Mouse (Mus musculus) lung, postnatal 0 days (tissue): ENCODE results near the gene Vmn1r127. TPM values are rescaled to one million over a fixed set of nuclear protein-coding genes. Genes with fewer than 3 reads are reported as not detected.
"Not testable (repeated sequence)": the region's sequence is repeated elsewhere in the genome, so short reads cannot be mapped to it uniquely, and the experiment has no call there.

Source experiments
- ATAC-seq: fragments of 200-750 bp; cut with Nextera tagmentation; 2 replicates; pipeline ENCODE4 v1.8.0; 2017; ENCODE audit warnings: moderate library complexity
- DNase-seq: peaks from one replicate; pipeline ENCODE4 v3.0.0-alpha.2; 2016; ENCODE audit warnings: low spot score
- H3K27ac ChIP-seq: fragments of 300-500 bp; sonication (generic); 2 replicates; pipeline ENCODE4 v1.5.1; 2014; ENCODE audit warnings: antibody characterized with exemption, mild to moderate bottlenecking, low read length, mixed read lengths
- H3K27me3 ChIP-seq: fragments of 300-500 bp; sonication (generic); replicated peaks from 2 replicates; pipeline ENCODE4 v1.6.1; 2014; ENCODE audit warnings: low read length, mixed read lengths; ENCODE audit not compliant: insufficient read depth
- H3K36me3 ChIP-seq: fragments of 300-500 bp; sonication (generic); 2 replicates; pipeline ENCODE4 v1.6.1; 2014; ENCODE audit warnings: low read length, mixed read lengths; ENCODE audit not compliant: insufficient read depth
- H3K4me1 ChIP-seq: fragments of 300-500 bp; sonication (generic); 2 replicates; pipeline ENCODE4 v1.6.1; 2014; ENCODE audit warnings: antibody characterized with exemption, low read depth, low read length, mixed read lengths; ENCODE audit not compliant: insufficient read depth
- H3K4me2 ChIP-seq: fragments of 300-500 bp; sonication (generic); replicated peaks from 2 replicates; pipeline ENCODE4 v1.6.1; 2014; ENCODE audit warnings: low read depth, mild to moderate bottlenecking, low read length, moderate library complexity, mixed read lengths
- H3K4me3 ChIP-seq: fragments of 300-500 bp; sonication (generic); 2 replicates; pipeline ENCODE4 v1.5.1; 2014; ENCODE audit warnings: low read depth, low read length
- H3K9ac ChIP-seq: fragments of 300-500 bp; sonication (generic); replicated peaks from 2 replicates; pipeline ENCODE4 v1.6.1; 2014; ENCODE audit warnings: low read depth, mild to moderate bottlenecking
- H3K9me3 ChIP-seq: fragments of 300-500 bp; sonication (generic); 2 replicates; pipeline ENCODE4 v1.6.1; 2016; ENCODE audit warnings: low read length, mixed read lengths
- WGBS: fragments of 180-500 bp; shearing (Covaris S2); extraction: QIAGEN DNeasy Blood & Tissue Kit; methylation state at CpG from one replicate; pipeline ENCODE4 v1.1.7; 2014; 5-methylcytosine and 5-hydroxymethylcytosine counted together
- polyA plus RNA-seq: library from polyadenylated mRNA; unstranded; fragments of >200 nt; fragmentation: Nextera tagmentation; extraction: Ambion mirVana; gene quantifications from 2 replicates; pipeline ENCODE4 v1.2.1, GENCODE M21; 2015

Vmn1r127 gene
- not detected in 2 replicates for polyA plus RNA-seq

DNA sequence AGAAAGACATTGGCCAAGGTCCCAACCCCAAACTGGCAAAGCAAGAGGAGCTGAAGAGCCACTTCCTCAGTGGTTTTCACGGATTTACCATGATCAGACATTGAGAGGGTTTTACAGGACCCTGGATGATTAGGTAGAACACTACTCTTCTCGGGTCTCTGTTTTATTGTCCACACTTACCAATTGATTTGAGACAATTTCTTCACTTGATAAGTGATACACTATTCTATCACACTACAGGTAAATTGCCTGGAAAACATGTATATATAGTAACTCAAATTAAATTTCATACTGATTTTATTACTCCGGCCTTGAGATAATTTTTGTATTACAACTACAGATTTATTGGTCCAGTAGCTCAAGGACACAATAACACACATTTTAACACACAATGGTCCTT lies at the start of gene Vmn1r127:
Vmn1r127 (minus strand) TSS at position 101 of the 400 bp plus-strand sequence.
- not testable (repeated sequence) for H3K4me3 ChIP-seq, H3K4me2 ChIP-seq, H3K4me1 ChIP-seq, H3K9me3 ChIP-seq, H3K9ac ChIP-seq, H3K36me3 ChIP-seq, H3K27me3 ChIP-seq, H3K27ac ChIP-seq, DNase-seq, ATAC-seq
- no CpG with 5 or more reads among the region's 3 CpGs for WGBS

GRCm38 (mm10) chr7:21361191-21361590 lies 41.5 kb upstream of the Vmn1r127 start, which contains the start of gene Vmn1r129:
Vmn1r129 (minus strand) TSS chr7:21361291.
- DNase-seq, H3K27ac ChIP-seq, H3K4me3 ChIP-seq, H3K9me3 ChIP-seq, H3K4me2 ChIP-seq, H3K9ac ChIP-seq, H3K4me1 ChIP-seq, H3K36me3 ChIP-seq, ATAC-seq, H3K27me3 ChIP-seq: not testable (repeated sequence)
- WGBS: no CpG with 5 or more reads among the region's 1 CpGs

GRCm38 (mm10) chr7:21349073-21349472 lies 29.4 kb upstream of the Vmn1r127 start, which contains the start of gene Vmn1r128:
Vmn1r128 (plus strand) TSS chr7:21349373.
- WGBS: 63% methylated on average over 1 of the region's 1 CpGs
- H3K4me2 ChIP-seq, H3K36me3 ChIP-seq, H3K27me3 ChIP-seq, H3K9me3 ChIP-seq, DNase-seq, ATAC-seq, H3K4me1 ChIP-seq, H3K9ac ChIP-seq, H3K27ac ChIP-seq, H3K4me3 ChIP-seq: not testable (repeated sequence)

DNA sequence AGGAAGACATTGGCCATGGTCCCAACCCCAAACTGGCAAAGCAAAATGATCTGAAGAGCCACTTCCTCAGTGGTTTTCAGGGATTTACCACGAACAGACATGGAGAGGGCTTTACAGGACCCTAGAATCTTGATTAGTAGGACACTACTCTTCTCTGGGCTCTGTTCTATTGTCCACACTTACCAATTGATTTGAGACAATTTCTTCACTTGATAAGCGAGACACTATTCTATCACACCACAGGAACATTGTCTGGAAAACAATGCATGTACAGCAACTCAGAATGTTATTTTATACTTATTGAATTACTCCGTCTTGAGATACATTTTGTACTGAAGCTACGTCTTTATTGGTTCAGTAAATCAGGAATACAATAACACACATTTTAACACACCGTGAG lies 18.3 kb downstream of the Vmn1r127 start, which contains the start of gene Vmn1r126:
Vmn1r126 (minus strand) TSS at position 101 of the 400 bp plus-strand sequence.
- not testable (repeated sequence) for H3K4me3 ChIP-seq, H3K4me1 ChIP-seq, ATAC-seq, DNase-seq, H3K4me2 ChIP-seq, H3K27ac ChIP-seq, H3K9me3 ChIP-seq, H3K36me3 ChIP-seq, H3K9ac ChIP-seq, H3K27me3 ChIP-seq
- WGBS: no CpG with 5 or more reads among the region's 5 CpGs

DNA sequence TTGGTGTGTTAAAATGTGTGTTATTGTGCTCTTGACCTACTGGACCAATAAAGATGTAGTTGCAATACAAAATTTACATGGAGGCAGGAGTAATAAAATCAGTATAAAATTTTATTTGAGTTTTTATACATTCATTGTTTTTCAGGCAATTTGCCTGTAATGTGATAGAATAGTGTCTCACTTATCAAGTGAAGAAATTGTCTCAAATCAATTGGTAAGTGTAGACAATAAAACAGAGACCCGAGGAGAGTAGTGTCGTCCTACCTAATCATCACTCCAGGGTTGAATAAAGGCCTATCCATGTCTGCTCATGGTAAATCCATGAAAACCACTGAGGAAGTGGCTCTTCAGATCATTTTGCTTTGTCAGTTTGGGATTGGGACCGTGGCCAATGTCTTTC lies 47.8 kb downstream of the Vmn1r127 start, which contains the start of gene Vmn1r125:
Vmn1r125 (plus strand) TSS at position 301 of the 400 bp plus-strand sequence.
- not testable (repeated sequence) for H3K27ac ChIP-seq, H3K9me3 ChIP-seq, H3K4me3 ChIP-seq, H3K9ac ChIP-seq, H3K27me3 ChIP-seq, DNase-seq, H3K36me3 ChIP-seq, ATAC-seq, H3K4me1 ChIP-seq, H3K4me2 ChIP-seq
- WGBS: 56% methylated on average over 3 of the region's 3 CpGs

Other genes starting within 250 kb of the Vmn1r127 start
- gene Vmn1r121, start 221.3 kb downstream of the Vmn1r127 start, polyA plus RNA-seq: not detected in 2 replicates
- gene Vmn1r122, start 185.7 kb downstream of the Vmn1r127 start, polyA plus RNA-seq: not detected in 2 replicates
- gene Vmn1r123, start 157.7 kb downstream of the Vmn1r127 start, polyA plus RNA-seq: not detected in 2 replicates
- gene Gm5157, start 129.4 kb downstream of the Vmn1r127 start, polyA plus RNA-seq: not detected in 2 replicates
- not detected in 2 replicates for gene Vmn1r124, start 59.2 kb downstream of the Vmn1r127 start, polyA plus RNA-seq
- not detected in 2 replicates for gene Vmn1r125, start 47.7 kb downstream of the Vmn1r127 start, polyA plus RNA-seq
- gene Vmn1r126, start 18.4 kb downstream of the Vmn1r127 start, polyA plus RNA-seq: not detected in 2 replicates
- gene Vmn1r128, start 29.5 kb upstream of the Vmn1r127 start, polyA plus RNA-seq: not detected in 2 replicates
- not detected in 2 replicates for gene Vmn1r129, start 41.4 kb upstream of the Vmn1r127 start, polyA plus RNA-seq
- not detected in 2 replicates for gene Gm6882, start 112.9 kb upstream of the Vmn1r127 start, polyA plus RNA-seq
- not detected in 2 replicates for gene Vmn1r130, start 191.9 kb upstream of the Vmn1r127 start, polyA plus RNA-seq
- gene Vmn1r131, start 226.2 kb upstream of the Vmn1r127 start, polyA plus RNA-seq: not detected in 2 replicates